Mouse (Mus musculus) midbrain, embryonic 16.5 days (tissue): Measurements from ENCODE around the gene Npw. TPM values are rescaled to one million over a fixed set of nuclear protein-coding genes. Genes with fewer than 3 reads are reported as not detected.
"Not testable (repeated sequence)": the region's sequence is repeated elsewhere in the genome, so short reads cannot be mapped to it uniquely, and the experiment has no call there.

ENCODE experiments used
- ATAC-seq: fragments of 200-750 bp; cut with Nextera tagmentation; 2 replicates; pipeline ENCODE4 v1.8.0; 2017; ENCODE audit warnings: moderate TSS enrichment
- H3K27ac ChIP-seq: fragments of 300-500 bp; sonication (generic); 2 replicates; pipeline ENCODE4 v1.5.1; 2014; ENCODE audit warnings: mild to moderate bottlenecking, low read length, mixed read lengths
- H3K27me3 ChIP-seq: fragments of 300-500 bp; sonication (generic); 2 replicates; pipeline ENCODE4 v1.6.1; 2014; ENCODE audit warnings: low read depth, low read length, mixed read lengths; ENCODE audit not compliant: control insufficient read depth, insufficient read depth
- H3K36me3 ChIP-seq: fragments of 300-500 bp; sonication (generic); 2 replicates; pipeline ENCODE4 v1.6.1; 2014; ENCODE audit warnings: mild to moderate bottlenecking, low read length, moderate library complexity, mixed read lengths; ENCODE audit not compliant: control insufficient read depth, insufficient read depth
- H3K4me1 ChIP-seq: fragments of 300-500 bp; sonication (generic); 2 replicates; pipeline ENCODE4 v1.6.1; 2014; ENCODE audit warnings: mild to moderate bottlenecking, low read length, mixed read lengths; ENCODE audit not compliant: control insufficient read depth, insufficient read depth
- H3K4me2 ChIP-seq: fragments of 300-500 bp; sonication (generic); 2 replicates; pipeline ENCODE4 v1.6.1; 2014; ENCODE audit warnings: mild to moderate bottlenecking, low read length, mixed read lengths
- H3K4me3 ChIP-seq: fragments of 300-500 bp; sonication (generic); 2 replicates; pipeline ENCODE4 v1.5.1; 2014; ENCODE audit warnings: low read depth, mild to moderate bottlenecking, low read length, moderate library complexity, mixed read lengths
- H3K9ac ChIP-seq: fragments of 300-500 bp; sonication (generic); 2 replicates; pipeline ENCODE4 v1.6.1; 2014; ENCODE audit warnings: low read depth, low read length, mixed read lengths
- H3K9me3 ChIP-seq: fragments of 300-500 bp; sonication (generic); replicated peaks from 2 replicates; pipeline ENCODE4 v1.6.1; 2014; ENCODE audit warnings: mild to moderate bottlenecking, low read length, mixed read lengths; ENCODE audit not compliant: control insufficient read depth, poor library complexity, severe bottlenecking
- WGBS: fragments of 180-500 bp; shearing (Covaris S2); extraction: QIAGEN DNeasy Blood & Tissue Kit; methylation state at CpG from one replicate; pipeline ENCODE4 v1.1.7; 2014; 5-methylcytosine and 5-hydroxymethylcytosine counted together
- polyA plus RNA-seq: library from polyadenylated mRNA; unstranded; fragments of >200 nt; fragmentation: Nextera tagmentation; extraction: Ambion mirVana; gene quantifications from 2 replicates; pipeline ENCODE4 v1.2.1, GENCODE M21; 2015

Npw gene
- polyA plus RNA-seq, 1 experiment from 2014 or later = 0.90 TPM

- H3K9me3 ChIP-seq, ATAC-seq, H3K27me3 ChIP-seq, H3K27ac ChIP-seq, H3K4me3 ChIP-seq, H3K36me3 ChIP-seq, H3K4me2 ChIP-seq, H3K9ac ChIP-seq: not testable (repeated sequence)
- H3K4me1 ChIP-seq = peaks cover 23% of the 10 kb centered on the region
- WGBS = 74% methylated on average over 7 of the region's 7 CpGs
Observed at GRCm38 (mm10) chr17:24667011-24667410, 8.8 kb upstream of the Npw start.

- no peak for ATAC-seq
- Histone ChIP-seq H3K9ac (no peak overlapping the region), H3K27me3 (peaks cover 36% of the 10 kb centered on the region), H3K9me3 (no peaks in the 10 kb centered on the region), H3K36me3 (no peaks in the 10 kb centered on the region), H3K4me2 (no peak overlapping the region), H3K4me1 (peaks cover 12% of the 10 kb centered on the region), H3K27ac (no peak overlapping the region), H3K4me3 (no peak overlapping the region)
- WGBS = 84% methylated on average over 4 of the region's 4 CpGs
Observed at GRCm38 (mm10) chr17:24654969-24655368, 3.3 kb downstream of the Npw start.

- Histone ChIP-seq H3K9me3 (no peaks in the 10 kb centered on the region), H3K4me2 (peak overlapping the region; percentile 54), H3K27ac (no peak overlapping the region), H3K4me1 (peaks cover 12% of the 10 kb centered on the region), H3K9ac (peak overlapping the region; percentile 22; the same call in 1 of the 2 replicates), H3K36me3 (no peaks in the 10 kb centered on the region), H3K4me3 (0 out of 2 replicates have a peak overlapping the region, but pooled peaks have one; percentile 18), H3K27me3 (peaks cover 30% of the 10 kb centered on the region)
- WGBS = 4% methylated on average over 18 of the region's 19 CpGs
- ATAC-seq = no peak
Observed at GRCm38 (mm10) chr17:24653967-24654710, 4.1 kb downstream of the Npw start.

GRCm38 (mm10) chr17:24651835-24652234 lies 6.4 kb downstream of the Npw start:
- Histone ChIP-seq H3K4me3 (no peak overlapping the region), H3K9ac (no peak overlapping the region), H3K4me2 (no peak overlapping the region), H3K27ac (no peak overlapping the region), H3K27me3 (peaks cover 7% of the 10 kb centered on the region), H3K4me1 (peaks cover 6% of the 10 kb centered on the region), H3K9me3 (no peaks in the 10 kb centered on the region), H3K36me3 (no peaks in the 10 kb centered on the region)
- WGBS = 65% methylated on average over 3 of the region's 3 CpGs
- ATAC-seq = no peak

- no peaks in the 10 kb centered on the region for H3K36me3 ChIP-seq
Observed at GRCm38 (mm10) chr17:24650766-24651165, 7.5 kb downstream of the Npw start.

GRCm38 (mm10) chr17:24650070-24650616 lies 8.1 kb downstream of the Npw start, which contains the start of gene Slc9a3r2:
TSS of gene Slc9a3r2 (minus strand) at chr17:24650327.
- Histone ChIP-seq H3K9me3 (no peaks in the 10 kb centered on the region), H3K9ac (peak within 1 kb of the TSS; percentile 88), H3K36me3 (no peaks in the 10 kb centered on the region), H3K27me3 (peaks cover 4% of the 10 kb centered on the region; the same call in 1 of the 2 replicates), H3K4me3 (peak within 1 kb of the TSS; percentile 70), H3K4me2 (peak within 1 kb of the TSS; percentile 82), H3K4me1 (peaks cover 6% of the 10 kb centered on the region), H3K27ac (peak within 1 kb of the TSS; percentile 70)
- ATAC-seq = peak; percentile 70
- WGBS = 2% methylated on average over 32 of the region's 41 CpGs

More at GRCm38 (mm10) chr17:24650766-24651165, 7.5 kb downstream of the Npw start:
- H3K27ac ChIP-seq = no peak overlapping the region
- H3K4me1 ChIP-seq = peaks cover 6% of the 10 kb centered on the region
- peaks cover 4% of the 10 kb centered on the region; the same call in 1 of the 2 replicates for H3K27me3 ChIP-seq
- peak overlapping the region; percentile 88 for H3K9ac ChIP-seq
- 84% methylated on average over 4 of the region's 4 CpGs for WGBS
- H3K9me3 ChIP-seq = no peaks in the 10 kb centered on the region
- peak overlapping the region; percentile 70 for H3K4me3 ChIP-seq
- peak overlapping the region; percentile 82 for H3K4me2 ChIP-seq
- ATAC-seq = no peak

- no peaks in the 10 kb centered on the region for H3K36me3 ChIP-seq
- no peaks in the 10 kb centered on the region for H3K9me3 ChIP-seq
- peaks cover 4% of the 10 kb centered on the region; the same call in 1 of the 2 replicates for H3K27me3 ChIP-seq
- H3K4me3 ChIP-seq = peak overlapping the region; percentile 70
- H3K4me2 ChIP-seq = peak overlapping the region; percentile 82
- H3K4me1 ChIP-seq = peaks cover 6% of the 10 kb centered on the region
- ATAC-seq = peak; percentile 69
- H3K9ac ChIP-seq = peak overlapping the region; percentile 88
- H3K27ac ChIP-seq = peak overlapping the region; percentile 70
- under 1% methylated on average over 28 of the region's 35 CpGs for whole genome bisulfite sequencing
Observed at GRCm38 (mm10) chr17:24649581-24650069, 8.6 kb downstream of the Npw start.

- peak overlapping the region; percentile 82 for H3K4me2 ChIP-seq
- no peaks in the 10 kb centered on the region for H3K36me3 ChIP-seq
- ATAC-seq = no peak
- peak overlapping the region; percentile 24; the same call in 1 of the 2 replicates for H3K9ac ChIP-seq
- no peak overlapping the region for H3K27ac ChIP-seq
- H3K4me1 ChIP-seq = peaks cover 6% of the 10 kb centered on the region
- H3K4me3 ChIP-seq = peak overlapping the region; percentile 70
- no peaks in the 10 kb centered on the region for H3K9me3 ChIP-seq
- 73% methylated on average over 10 of the region's 10 CpGs for WGBS
- H3K27me3 ChIP-seq = peaks cover 4% of the 10 kb centered on the region; the same call in 1 of the 2 replicates
Observed at GRCm38 (mm10) chr17:24648731-24649377, 9.4 kb downstream of the Npw start.
